Mouse (Mus musculus): ENCODE results near the gene Dek.

GRCm38 (mm10) chr13:47037946-47038345, 68.1 kb downstream of the Dek start:
- TF ChIP-seq CTCF (IDR thresholded peaks at IDR 0.05; ENCODE audit: low read depth) (no peak), EP300 (IDR thresholded peaks at IDR 0.05; ENCODE audit: low read depth) (no peak)
